Mouse (Mus musculus): ENCODE results near the gene Mvb12b. TPM values are rescaled to one million over a fixed set of nuclear protein-coding genes. Genes with fewer than 3 reads are reported as not detected.

The Mvb12b gene
- polyA plus RNA-seq, 1 experiment from 2014 or later: 28.8 TPM

DNA sequence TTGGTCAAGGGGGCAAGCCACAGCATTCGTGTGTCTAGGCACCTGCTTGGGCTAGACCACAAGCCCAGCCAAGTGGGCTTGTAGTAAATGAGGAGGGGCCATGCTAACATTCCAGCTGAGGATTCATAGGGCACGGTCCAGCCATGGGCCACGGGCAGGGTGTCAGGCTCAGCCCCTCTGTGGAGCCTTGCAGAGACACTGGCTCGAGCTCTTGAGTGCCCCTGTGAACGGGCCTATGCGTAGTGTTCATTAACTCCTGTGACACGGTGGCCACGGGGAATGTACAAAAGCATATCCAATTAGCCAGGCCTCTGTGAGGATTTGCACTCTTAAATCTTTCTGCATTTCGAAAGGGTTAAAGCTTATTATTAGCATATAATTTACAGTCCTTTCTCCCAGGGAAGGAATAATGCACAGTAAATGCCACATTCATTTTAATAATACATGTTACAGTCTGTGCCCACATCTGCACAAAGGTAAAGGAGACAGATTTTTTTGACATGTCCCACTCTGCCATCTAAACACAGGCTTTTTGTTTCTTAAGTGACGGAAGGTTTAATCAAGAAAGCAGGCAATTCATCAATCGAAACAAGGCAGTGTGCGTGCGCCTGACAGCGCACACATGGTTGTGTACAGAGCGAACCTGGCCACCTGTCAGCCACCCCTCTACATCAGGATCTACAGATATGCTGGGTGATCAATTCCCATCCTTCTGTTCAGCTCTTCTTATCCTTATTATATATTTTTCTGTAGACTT lies 91.9 kb downstream of the Mvb12b start:
- Histone ChIP-seq H3K27ac (no peak overlapping the region; the same call in 1 of the 2 replicates), H3K4me3 (no peak overlapping the region), H3K9me3 (no peaks in the 10 kb centered on the region), H3K4me1 (replicated peaks) (peaks cover 23% of the 10 kb centered on the region), H3K36me3 (peaks cover 48% of the 10 kb centered on the region), H3K27me3 (ENCODE audit: insufficient read depth, poor library complexity, severe bottlenecking) (no peaks in the 10 kb centered on the region)
- WGBS: 85% methylated on average over 15 of the region's 15 CpGs
- no peak for DNase-seq (ENCODE audit: low spot score)

- Histone ChIP-seq H3K4me1 (replicated peaks) (peaks cover 31% of the 10 kb centered on the region), H3K27ac (no peak overlapping the region; the same call in 1 of the 2 replicates), H3K4me3 (no peak overlapping the region), H3K9me3 (no peaks in the 10 kb centered on the region), H3K27me3 (ENCODE audit: insufficient read depth, poor library complexity, severe bottlenecking) (no peaks in the 10 kb centered on the region), H3K36me3 (peaks cover 40% of the 10 kb centered on the region)
- no peak for DNase-seq (ENCODE audit: low spot score)
- 89% methylated on average over 7 of the region's 7 CpGs for WGBS
Observed at GRCm38 (mm10) chr2:33795001-33795580, 92.7 kb downstream of the Mvb12b start.

GRCm38 (mm10) chr2:33794483-33794882 lies 93.3 kb downstream of the Mvb12b start:
- WGBS: 91% methylated on average over 9 of the region's 9 CpGs
- H3K4me1 ChIP-seq (replicated peaks): peaks cover 37% of the 10 kb centered on the region

GRCm38 (mm10) chr2:33790301-33790700 lies 97.4 kb downstream of the Mvb12b start:
- H3K9me3 ChIP-seq: no peaks in the 10 kb centered on the region
- peaks cover 57% of the 10 kb centered on the region for H3K4me1 ChIP-seq (replicated peaks)
- peaks cover 22% of the 10 kb centered on the region for H3K36me3 ChIP-seq
- H3K4me3 ChIP-seq: no peak overlapping the region
- 53% methylated on average over 5 of the region's 5 CpGs for WGBS
- no peaks in the 10 kb centered on the region for H3K27me3 ChIP-seq (ENCODE audit: insufficient read depth, poor library complexity, severe bottlenecking)
- no peak for DNase-seq (ENCODE audit: low spot score)
- H3K27ac ChIP-seq: no peak overlapping the region

More at GRCm38 (mm10) chr2:33794483-33794882, 93.3 kb downstream of the Mvb12b start:
- no peak for DNase-seq (ENCODE audit: low spot score)
- Histone ChIP-seq H3K36me3 (peaks cover 37% of the 10 kb centered on the region), H3K9me3 (no peaks in the 10 kb centered on the region), H3K27me3 (ENCODE audit: insufficient read depth, poor library complexity, severe bottlenecking) (no peaks in the 10 kb centered on the region), H3K4me3 (no peak overlapping the region), H3K27ac (no peak overlapping the region)

DNA sequence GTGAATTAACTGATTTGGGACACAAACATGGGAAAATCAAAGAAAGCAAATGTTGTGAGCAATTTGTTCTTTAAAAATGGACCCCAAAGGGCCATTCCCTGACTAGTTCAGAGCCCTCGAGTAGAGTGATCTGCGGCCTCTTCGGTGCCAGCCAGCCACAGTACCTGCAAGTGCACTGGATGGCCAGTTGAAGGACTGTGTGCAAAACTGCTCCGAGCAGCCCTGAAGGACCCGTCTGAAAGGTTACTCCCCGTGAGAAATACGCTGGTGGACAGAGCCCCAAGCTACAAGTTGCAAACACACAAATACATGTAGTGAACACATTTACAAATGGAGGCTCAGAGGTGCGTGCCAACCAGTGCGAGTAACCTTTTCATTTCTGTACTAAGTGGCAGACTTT lies 98.0 kb downstream of the Mvb12b start:
- H3K9me3 ChIP-seq: no peaks in the 10 kb centered on the region
- no peak overlapping the region for H3K4me3 ChIP-seq
- WGBS: 57% methylated on average over 9 of the region's 9 CpGs
- peaks cover 16% of the 10 kb centered on the region for H3K36me3 ChIP-seq
- H3K27me3 ChIP-seq (ENCODE audit: insufficient read depth, poor library complexity, severe bottlenecking): no peaks in the 10 kb centered on the region
- peak overlapping the region; percentile 71 for H3K27ac ChIP-seq
- peaks cover 57% of the 10 kb centered on the region for H3K4me1 ChIP-seq (replicated peaks)
- no peak for DNase-seq (ENCODE audit: low spot score)

DNA sequence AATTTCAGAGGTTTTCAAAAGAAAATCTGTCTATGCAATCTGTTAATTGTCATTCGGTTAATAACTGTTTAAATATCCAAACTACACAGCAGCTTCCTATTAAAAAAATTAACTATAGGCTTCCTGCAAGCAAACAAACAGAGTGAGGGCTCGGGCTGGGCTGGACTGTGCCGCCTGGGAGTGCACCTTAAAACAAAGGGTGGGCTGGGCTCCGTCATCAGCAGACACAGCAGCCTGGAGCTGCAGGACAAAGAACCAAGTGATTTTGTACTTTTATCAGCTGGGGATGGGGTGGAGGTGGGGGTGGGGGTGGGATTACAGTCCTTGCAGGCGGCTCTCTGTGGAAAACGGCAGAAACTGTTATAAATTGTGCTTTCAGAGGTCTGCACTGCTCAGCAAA lies 98.5 kb downstream of the Mvb12b start:
- WGBS: 18% methylated on average over 6 of the region's 6 CpGs

GRCm38 (mm10) chr2:33788851-33789250 lies 98.9 kb downstream of the Mvb12b start:
- H3K9me3 ChIP-seq: no peaks in the 10 kb centered on the region
- 81% methylated on average over 7 of the region's 7 CpGs for WGBS
- H3K36me3 ChIP-seq: peaks cover 16% of the 10 kb centered on the region
- no peaks in the 10 kb centered on the region for H3K27me3 ChIP-seq (ENCODE audit: insufficient read depth, poor library complexity, severe bottlenecking)
- peaks cover 57% of the 10 kb centered on the region for H3K4me1 ChIP-seq (replicated peaks)
- peak overlapping the region; percentile 71 for H3K27ac ChIP-seq
- H3K4me3 ChIP-seq: no peak overlapping the region
- DNase-seq (ENCODE audit: low spot score): no peak

More for the DNA sequence above, 98.5 kb downstream of the Mvb12b start:
- peak; percentile 23 for DNase-seq (ENCODE audit: low spot score)
- peak overlapping the region; percentile 71 for H3K27ac ChIP-seq
- no peaks in the 10 kb centered on the region for H3K27me3 ChIP-seq (ENCODE audit: insufficient read depth, poor library complexity, severe bottlenecking)
- H3K4me1 ChIP-seq (replicated peaks): peaks cover 57% of the 10 kb centered on the region
- H3K9me3 ChIP-seq: no peaks in the 10 kb centered on the region
- peaks cover 16% of the 10 kb centered on the region for H3K36me3 ChIP-seq
- H3K4me3 ChIP-seq: no peak overlapping the region

DNA sequence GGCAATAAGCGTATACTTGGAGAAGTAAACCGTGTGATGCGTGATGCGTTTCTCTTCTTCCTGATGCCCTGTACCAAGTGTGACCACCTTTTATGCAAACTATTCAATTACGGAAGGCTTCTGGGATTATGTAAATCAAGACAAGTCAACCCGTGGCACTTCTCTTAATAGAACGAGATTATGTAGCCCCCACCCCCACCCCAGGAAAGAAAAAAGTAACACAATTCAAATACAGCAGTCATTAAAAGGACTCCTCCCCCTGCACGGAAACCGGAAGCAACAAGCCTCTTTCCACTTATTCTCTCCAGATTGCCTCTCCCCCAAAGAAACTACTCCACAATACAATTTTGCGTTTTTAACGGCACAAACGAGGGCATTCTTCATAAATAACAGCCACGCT lies 99.6 kb downstream of the Mvb12b start:
- no peak overlapping the region for H3K4me3 ChIP-seq
- H3K27me3 ChIP-seq (ENCODE audit: insufficient read depth, poor library complexity, severe bottlenecking): no peaks in the 10 kb centered on the region
- H3K4me1 ChIP-seq (replicated peaks): peaks cover 62% of the 10 kb centered on the region
- peaks cover 21% of the 10 kb centered on the region for H3K36me3 ChIP-seq
- H3K27ac ChIP-seq: peak overlapping the region; percentile 65
- DNase-seq (ENCODE audit: low spot score): no peak
- 63% methylated on average over 13 of the region's 13 CpGs for WGBS
- H3K9me3 ChIP-seq: no peaks in the 10 kb centered on the region

- WGBS: 73% methylated on average over 6 of the region's 6 CpGs
- peaks cover 74% of the 10 kb centered on the region for H3K4me1 ChIP-seq (replicated peaks)
- peak overlapping the region; percentile 81; the same call in 1 of the 2 replicates for H3K27ac ChIP-seq
Observed at GRCm38 (mm10) chr2:33786064-33786463, 101.7 kb downstream of the Mvb12b start.

GRCm38 (mm10) chr2:33785596-33785995 lies 102.2 kb downstream of the Mvb12b start:
- WGBS: 63% methylated on average over 13 of the region's 13 CpGs
- no peak overlapping the region for H3K4me3 ChIP-seq
- peak; percentile 32 for DNase-seq (ENCODE audit: low spot score)
- H3K4me1 ChIP-seq (replicated peaks): peaks cover 73% of the 10 kb centered on the region
- H3K27ac ChIP-seq: peak overlapping the region; percentile 81
- peaks cover 18% of the 10 kb centered on the region for H3K36me3 ChIP-seq
- no peaks in the 10 kb centered on the region for H3K27me3 ChIP-seq (ENCODE audit: insufficient read depth, poor library complexity, severe bottlenecking)
- no peaks in the 10 kb centered on the region for H3K9me3 ChIP-seq

More at GRCm38 (mm10) chr2:33786064-33786463, 101.7 kb downstream of the Mvb12b start:
- Histone ChIP-seq H3K4me3 (no peak overlapping the region), H3K9me3 (no peaks in the 10 kb centered on the region), H3K27me3 (ENCODE audit: insufficient read depth, poor library complexity, severe bottlenecking) (no peaks in the 10 kb centered on the region), H3K36me3 (peaks cover 18% of the 10 kb centered on the region)
- DNase-seq (ENCODE audit: low spot score): no peak

DNA sequence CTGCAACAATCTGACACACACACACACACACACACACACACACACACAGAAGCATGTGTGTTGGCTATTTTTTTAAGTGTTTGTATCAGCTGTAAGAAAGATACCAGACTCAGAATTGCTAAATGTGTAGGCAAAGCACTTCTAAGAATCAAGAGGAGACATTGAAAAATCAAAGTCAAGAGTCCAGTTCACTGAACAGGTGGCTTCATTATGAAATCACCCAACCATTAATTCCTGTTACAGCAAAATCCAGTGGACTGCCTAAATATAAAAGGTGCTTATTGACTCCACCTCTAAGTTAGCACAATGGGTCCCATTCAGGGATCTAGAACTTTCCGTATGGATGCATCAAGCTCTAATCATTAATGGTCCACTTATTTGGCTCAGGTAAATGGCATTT lies 103.0 kb downstream of the Mvb12b start:
- Histone ChIP-seq H3K4me3 (no peak overlapping the region), H3K27ac (no peak overlapping the region), H3K9me3 (peaks cover 3% of the 10 kb centered on the region), H3K36me3 (peaks cover 24% of the 10 kb centered on the region), H3K4me1 (replicated peaks) (peaks cover 64% of the 10 kb centered on the region), H3K27me3 (ENCODE audit: insufficient read depth, poor library complexity, severe bottlenecking) (no peaks in the 10 kb centered on the region)
- no peak for DNase-seq (ENCODE audit: low spot score)
- WGBS: 86% methylated on average over 1 of the region's 1 CpGs

DNA sequence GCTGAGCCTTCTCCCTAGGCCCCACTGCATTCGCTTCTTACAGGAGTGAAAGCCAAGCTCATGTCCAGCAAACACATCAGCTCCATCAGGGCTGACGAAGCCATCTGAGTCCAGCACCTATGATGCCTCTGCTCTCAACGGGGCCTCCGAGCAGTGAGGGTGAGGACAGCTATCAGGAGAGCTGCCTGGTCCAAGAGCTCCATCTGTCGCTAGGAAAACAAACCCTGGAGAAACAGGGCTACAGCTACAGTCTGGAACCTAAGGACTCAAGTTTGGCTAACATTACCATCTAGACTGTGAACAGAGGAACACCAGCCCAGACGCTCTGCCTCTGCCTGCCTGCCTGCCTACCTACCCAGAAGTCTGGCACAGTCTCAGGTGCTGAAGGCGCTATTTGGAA lies 104.3 kb downstream of the Mvb12b start:
- H3K27ac ChIP-seq: peak overlapping the region; percentile 62; the same call in 1 of the 2 replicates
- H3K9me3 ChIP-seq: peaks cover 16% of the 10 kb centered on the region
- H3K4me3 ChIP-seq: no peak overlapping the region
- H3K4me1 ChIP-seq (replicated peaks): peaks cover 53% of the 10 kb centered on the region
- no peak for DNase-seq (ENCODE audit: low spot score)
- peaks cover 37% of the 10 kb centered on the region for H3K36me3 ChIP-seq
- no peaks in the 10 kb centered on the region for H3K27me3 ChIP-seq (ENCODE audit: insufficient read depth, poor library complexity, severe bottlenecking)
- WGBS: 83% methylated on average over 7 of the region's 7 CpGs
